Mouse (Mus musculus): ENCODE measurements around the gene Chchd10. TPM values are rescaled to one million over a fixed set of nuclear protein-coding genes. Genes with fewer than 3 reads are reported as not detected.

Gene Chchd10
- polyA plus RNA-seq, 1 experiment from 2014 or later: 9.3 TPM

DNA sequence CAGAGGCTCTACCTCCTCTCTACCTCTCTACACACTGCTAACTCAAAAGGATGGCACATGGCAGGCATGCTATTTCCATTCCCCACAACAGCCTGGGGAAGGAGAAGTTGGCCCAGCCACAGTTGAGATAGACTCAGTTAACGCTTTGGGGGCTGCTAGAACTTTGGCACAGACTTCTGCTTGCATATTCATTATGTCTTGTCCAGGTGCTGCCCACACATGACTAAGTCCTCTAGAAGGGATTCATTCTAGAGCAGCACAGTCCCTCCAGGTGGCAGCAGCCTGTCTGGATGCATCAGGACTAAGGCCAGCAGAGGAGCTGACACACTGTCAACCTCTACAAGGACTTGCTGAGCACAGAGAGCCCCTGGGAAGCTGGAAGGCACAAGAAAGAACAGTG, 36.7 kb upstream of the Chchd10 start:
- peaks cover 2% of the 10 kb centered on the region; the same call in 1 of the 2 replicates for H3K4me1 ChIP-seq (replicated peaks; ENCODE audit: control insufficient read depth, insufficient read depth, low read length)
- H3K4me3 ChIP-seq (ENCODE audit: low read depth, low read length): no peak overlapping the region
- H3K9me3 ChIP-seq (ENCODE audit: control insufficient read depth, low read length): no peaks in the 10 kb centered on the region
- ATAC-seq (ENCODE audit: low FRiP score) (no peak), DNase-seq (ENCODE audit: low spot score) (no peak)
- peaks cover 10% of the 10 kb centered on the region for H3K36me3 ChIP-seq (ENCODE audit: control insufficient read depth, insufficient read depth, low read length)
- no peaks in the 10 kb centered on the region for H3K27me3 ChIP-seq (ENCODE audit: control insufficient read depth, insufficient read depth, low read length)
- H3K27ac ChIP-seq (ENCODE audit: low read depth, low read length): no peak overlapping the region
- WGBS: 95% methylated on average over 1 of the region's 1 CpGs
- H3K4me2 ChIP-seq (replicated peaks; ENCODE audit: low read depth, low read length): no peak overlapping the region
- H3K9ac ChIP-seq (ENCODE audit: low read depth, low read length): no peak overlapping the region

DNA sequence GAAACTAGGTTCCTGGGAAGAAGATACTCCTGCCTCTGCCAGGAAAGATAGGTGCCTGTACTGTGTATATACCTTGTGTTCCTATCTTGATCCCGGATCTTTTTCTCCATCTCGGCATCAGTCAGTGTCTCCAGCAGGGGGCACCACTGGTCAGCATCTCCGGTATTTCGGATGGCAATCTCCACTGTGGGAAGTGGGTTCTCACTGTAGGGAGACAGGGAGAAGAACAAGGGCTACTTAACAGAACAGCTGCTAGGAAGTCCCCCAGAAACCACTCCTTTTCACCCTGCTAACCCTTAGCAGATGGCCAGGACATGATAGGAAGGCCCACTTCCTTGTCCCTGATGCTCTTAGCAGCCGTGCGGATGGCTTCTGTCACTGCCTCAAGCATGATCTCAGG, 35.6 kb upstream of the Chchd10 start:
- Histone ChIP-seq H3K4me2 (replicated peaks; ENCODE audit: low read depth, low read length) (no peak overlapping the region), H3K4me3 (ENCODE audit: low read depth, low read length) (no peak overlapping the region), H3K4me1 (replicated peaks; ENCODE audit: control insufficient read depth, insufficient read depth, low read length) (peaks cover 2% of the 10 kb centered on the region; the same call in 1 of the 2 replicates), H3K9me3 (ENCODE audit: control insufficient read depth, low read length) (no peaks in the 10 kb centered on the region), H3K27ac (ENCODE audit: low read depth, low read length) (no peak overlapping the region), H3K27me3 (ENCODE audit: control insufficient read depth, insufficient read depth, low read length) (no peaks in the 10 kb centered on the region), H3K36me3 (ENCODE audit: control insufficient read depth, insufficient read depth, low read length) (peaks cover 14% of the 10 kb centered on the region), H3K9ac (ENCODE audit: low read depth, low read length) (no peak overlapping the region)
- DNase-seq (ENCODE audit: low spot score): peak; percentile 85
- no peak for ATAC-seq (ENCODE audit: low FRiP score)
- 44% methylated on average over 6 of the region's 6 CpGs for WGBS

DNA sequence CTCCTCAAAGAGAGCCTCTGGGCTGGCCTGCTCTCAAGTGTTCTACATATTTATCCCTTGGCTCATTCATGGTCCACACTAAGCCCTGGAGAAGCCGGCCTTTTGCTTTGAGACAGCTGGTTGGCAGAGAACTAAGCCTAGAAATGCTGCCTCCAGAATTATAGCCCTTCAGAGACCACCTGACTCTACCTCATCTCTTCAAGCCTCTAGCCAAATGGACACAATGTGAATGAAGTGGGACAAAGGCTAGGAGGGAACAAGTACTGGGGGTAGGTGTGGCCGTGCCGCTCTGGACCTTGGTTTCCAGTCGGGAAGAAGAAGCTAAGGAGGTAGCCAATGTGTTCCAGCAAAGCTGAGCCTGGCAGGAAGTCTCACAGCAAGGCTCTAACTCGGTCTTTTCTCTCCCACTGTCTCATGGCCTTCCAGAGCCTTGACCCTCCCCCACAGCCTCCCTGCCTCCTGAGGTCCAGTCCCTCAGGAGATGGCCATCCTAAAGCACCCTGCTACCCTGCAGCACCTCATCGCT, 34.8 kb upstream of the Chchd10 start:
- Histone ChIP-seq H3K36me3 (ENCODE audit: control insufficient read depth, insufficient read depth, low read length) (peaks cover 20% of the 10 kb centered on the region), H3K4me3 (ENCODE audit: low read depth, low read length) (no peak overlapping the region), H3K27me3 (ENCODE audit: control insufficient read depth, insufficient read depth, low read length) (no peaks in the 10 kb centered on the region), H3K27ac (ENCODE audit: low read depth, low read length) (no peak overlapping the region), H3K4me1 (replicated peaks; ENCODE audit: control insufficient read depth, insufficient read depth, low read length) (peaks cover 2% of the 10 kb centered on the region; the same call in 1 of the 2 replicates), H3K4me2 (replicated peaks; ENCODE audit: low read depth, low read length) (no peak overlapping the region), H3K9ac (ENCODE audit: low read depth, low read length) (no peak overlapping the region), H3K9me3 (ENCODE audit: control insufficient read depth, low read length) (no peaks in the 10 kb centered on the region)
- ATAC-seq (ENCODE audit: low FRiP score) (no peak), DNase-seq (ENCODE audit: low spot score) (no peak)
- 81% methylated on average over 6 of the region's 6 CpGs for WGBS

DNA sequence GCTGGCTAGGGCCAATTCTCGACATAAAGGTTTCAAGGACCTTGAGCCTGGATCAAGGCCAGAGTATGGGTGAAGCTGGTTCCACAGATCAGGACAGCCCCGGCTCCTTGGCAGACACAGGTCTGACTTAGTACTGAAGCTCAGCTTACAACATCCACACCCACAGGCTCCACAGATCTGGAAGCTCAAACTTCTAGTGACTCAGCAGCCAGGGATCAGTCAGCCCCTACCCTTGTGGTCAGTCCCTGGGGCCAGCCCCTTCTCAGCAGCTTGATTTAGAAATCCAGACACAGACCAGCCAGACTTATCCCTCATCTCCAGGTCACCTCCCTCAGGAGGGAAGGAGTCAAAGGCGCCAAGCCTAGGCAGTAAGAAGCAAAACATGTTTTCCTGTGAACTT, 34.1 kb upstream of the Chchd10 start:
- H3K27ac ChIP-seq (ENCODE audit: low read depth, low read length): no peak overlapping the region
- no peak overlapping the region for H3K9ac ChIP-seq (ENCODE audit: low read depth, low read length)
- no peaks in the 10 kb centered on the region for H3K27me3 ChIP-seq (ENCODE audit: control insufficient read depth, insufficient read depth, low read length)
- ATAC-seq (ENCODE audit: low FRiP score) (no peak), DNase-seq (ENCODE audit: low spot score) (no peak)
- peaks cover under 1% of the 10 kb centered on the region; the same call in 1 of the 2 replicates for H3K4me1 ChIP-seq (replicated peaks; ENCODE audit: control insufficient read depth, insufficient read depth, low read length)
- no peak overlapping the region for H3K4me2 ChIP-seq (replicated peaks; ENCODE audit: low read depth, low read length)
- H3K36me3 ChIP-seq (ENCODE audit: control insufficient read depth, insufficient read depth, low read length): peaks cover 22% of the 10 kb centered on the region
- H3K9me3 ChIP-seq (ENCODE audit: control insufficient read depth, low read length): no peaks in the 10 kb centered on the region
- H3K4me3 ChIP-seq (ENCODE audit: low read depth, low read length): no peak overlapping the region
- 76% methylated on average over 3 of the region's 3 CpGs for WGBS

DNA sequence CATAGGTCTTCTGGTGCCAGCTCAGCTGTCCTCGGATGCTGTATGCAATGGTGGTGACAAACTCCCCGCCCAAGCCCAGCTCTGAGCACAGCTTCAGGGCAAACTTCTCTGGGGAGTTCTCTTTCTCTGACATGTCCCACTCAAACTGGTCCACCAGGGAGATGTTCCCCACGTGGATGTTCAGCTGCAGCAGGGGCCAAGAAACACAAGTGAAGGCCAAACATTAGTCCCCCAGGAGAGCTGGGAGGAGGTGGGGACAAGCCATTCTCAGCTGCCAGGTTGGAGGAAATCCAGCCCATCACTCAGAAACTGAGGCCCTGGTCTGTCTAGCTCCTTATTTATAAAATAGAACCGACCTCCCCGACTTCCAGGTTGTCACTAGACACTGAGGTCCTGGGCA, 28.5 kb upstream of the Chchd10 start:
- ATAC-seq (ENCODE audit: low FRiP score): no peak
- Histone ChIP-seq H3K4me3 (ENCODE audit: low read depth, low read length) (no peak overlapping the region), H3K27me3 (ENCODE audit: control insufficient read depth, insufficient read depth, low read length) (no peaks in the 10 kb centered on the region), H3K36me3 (ENCODE audit: control insufficient read depth, insufficient read depth, low read length) (peaks cover 32% of the 10 kb centered on the region), H3K27ac (ENCODE audit: low read depth, low read length) (no peak overlapping the region), H3K9ac (ENCODE audit: low read depth, low read length) (no peak overlapping the region), H3K9me3 (ENCODE audit: control insufficient read depth, low read length) (no peaks in the 10 kb centered on the region), H3K4me1 (replicated peaks; ENCODE audit: control insufficient read depth, insufficient read depth, low read length) (no peaks in the 10 kb centered on the region), H3K4me2 (replicated peaks; ENCODE audit: low read depth, low read length) (no peak overlapping the region)
- WGBS: 90% methylated on average over 5 of the region's 5 CpGs
- no peak for DNase-seq (ENCODE audit: low spot score)

DNA sequence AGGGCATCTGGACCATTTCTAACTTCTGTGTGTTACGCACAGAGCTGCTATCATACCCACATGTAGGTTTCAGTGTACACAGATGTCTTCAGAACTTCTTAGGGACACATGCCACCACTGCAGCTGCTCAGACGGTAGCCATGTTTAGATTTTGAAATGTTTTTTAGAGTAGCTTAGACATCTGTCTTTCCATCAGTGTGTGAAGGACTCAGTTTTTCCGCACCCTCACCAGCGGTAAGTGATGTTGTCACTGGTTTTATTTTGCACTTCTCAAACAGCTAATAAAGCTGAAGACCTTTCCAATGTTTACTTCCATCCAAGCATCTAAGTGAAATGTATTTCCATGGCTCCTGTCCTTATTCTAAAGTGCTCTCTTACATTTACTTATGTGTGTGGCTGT, 26.0 kb upstream of the Chchd10 start:
- H3K4me3 ChIP-seq (ENCODE audit: low read depth, low read length): no peak overlapping the region
- ATAC-seq (ENCODE audit: low FRiP score): no peak
- peaks cover 34% of the 10 kb centered on the region for H3K36me3 ChIP-seq (ENCODE audit: control insufficient read depth, insufficient read depth, low read length)
- H3K9me3 ChIP-seq (ENCODE audit: control insufficient read depth, low read length): no peaks in the 10 kb centered on the region
- H3K4me1 ChIP-seq (replicated peaks; ENCODE audit: control insufficient read depth, insufficient read depth, low read length): no peaks in the 10 kb centered on the region
- no peak overlapping the region for H3K9ac ChIP-seq (ENCODE audit: low read depth, low read length)
- no peak overlapping the region for H3K27ac ChIP-seq (ENCODE audit: low read depth, low read length)
- 95% methylated on average over 4 of the region's 4 CpGs for WGBS
- no peak overlapping the region for H3K4me2 ChIP-seq (replicated peaks; ENCODE audit: low read depth, low read length)
- H3K27me3 ChIP-seq (ENCODE audit: control insufficient read depth, insufficient read depth, low read length): no peaks in the 10 kb centered on the region
- DNase-seq (ENCODE audit: low spot score): no peak

DNA sequence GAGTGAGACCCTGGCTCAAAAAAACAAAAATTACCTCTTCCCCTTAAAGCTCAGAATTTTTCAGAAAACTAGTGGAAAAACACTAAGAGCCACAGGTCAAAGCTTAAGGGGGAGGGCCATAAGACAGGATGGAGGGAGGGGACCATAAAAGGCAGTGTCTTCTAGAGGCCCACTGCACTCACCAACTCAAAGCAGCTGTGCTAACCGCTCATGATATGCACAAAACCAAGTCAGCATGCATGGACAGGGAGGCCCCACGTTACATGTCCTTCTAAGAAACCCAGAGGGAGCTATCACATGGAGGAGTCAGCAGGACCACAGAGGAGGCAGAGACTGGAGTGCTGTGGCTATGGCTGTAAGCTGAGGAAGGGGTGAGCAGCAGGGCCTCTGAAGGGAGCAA, 22.2 kb upstream of the Chchd10 start:
- no peak for ATAC-seq (ENCODE audit: low FRiP score)
- Histone ChIP-seq H3K9me3 (ENCODE audit: control insufficient read depth, low read length) (no peaks in the 10 kb centered on the region), H3K36me3 (ENCODE audit: control insufficient read depth, insufficient read depth, low read length) (peaks cover 17% of the 10 kb centered on the region), H3K27me3 (ENCODE audit: control insufficient read depth, insufficient read depth, low read length) (no peaks in the 10 kb centered on the region), H3K4me3 (ENCODE audit: low read depth, low read length) (no peak overlapping the region), H3K27ac (ENCODE audit: low read depth, low read length) (no peak overlapping the region), H3K4me2 (replicated peaks; ENCODE audit: low read depth, low read length) (no peak overlapping the region), H3K9ac (ENCODE audit: low read depth, low read length) (no peak overlapping the region), H3K4me1 (replicated peaks; ENCODE audit: control insufficient read depth, insufficient read depth, low read length) (no peaks in the 10 kb centered on the region)
- WGBS: 92% methylated on average over 2 of the region's 2 CpGs
- no peak for DNase-seq (ENCODE audit: low spot score)

DNA sequence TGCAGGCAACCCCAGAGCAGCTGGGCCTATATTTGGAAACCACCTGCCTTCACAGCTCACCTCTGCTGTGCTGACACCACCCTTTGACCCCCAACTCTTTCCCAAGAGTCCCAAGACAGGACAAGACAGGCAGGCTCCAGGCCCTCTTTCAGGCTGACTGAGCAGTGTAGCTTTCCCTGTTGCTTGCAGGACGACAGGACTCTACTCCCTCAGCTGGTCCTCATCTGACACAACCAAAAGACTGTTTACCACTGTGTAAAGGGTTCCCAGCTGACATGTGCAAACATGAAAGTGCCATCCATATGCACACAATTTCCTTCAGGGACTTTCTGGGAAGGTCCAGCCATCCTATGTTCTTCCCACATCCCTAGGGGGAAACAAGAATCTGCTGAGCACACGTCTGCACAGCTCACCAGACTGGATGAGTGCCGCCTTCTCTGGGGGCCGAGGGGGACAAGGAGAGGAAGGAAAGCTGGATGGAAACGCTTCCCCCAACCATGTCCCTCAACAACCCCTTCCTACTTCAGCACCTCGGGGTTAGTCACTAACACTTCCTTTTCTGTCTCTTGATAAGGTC, 19.8 kb upstream of the Chchd10 start:
- no peaks in the 10 kb centered on the region for H3K27me3 ChIP-seq (ENCODE audit: control insufficient read depth, insufficient read depth, low read length)
- DNase-seq (ENCODE audit: low spot score): no peak
- no peak overlapping the region for H3K27ac ChIP-seq (ENCODE audit: low read depth, low read length)
- H3K36me3 ChIP-seq (ENCODE audit: control insufficient read depth, insufficient read depth, low read length): peaks cover 5% of the 10 kb centered on the region; the same call in 1 of the 2 replicates
- H3K9me3 ChIP-seq (ENCODE audit: control insufficient read depth, low read length): no peaks in the 10 kb centered on the region
- no peak overlapping the region for H3K9ac ChIP-seq (ENCODE audit: low read depth, low read length)
- WGBS: 76% methylated on average over 6 of the region's 6 CpGs
- ATAC-seq (ENCODE audit: low FRiP score): no peak
- H3K4me2 ChIP-seq (replicated peaks; ENCODE audit: low read depth, low read length): no peak overlapping the region
- H3K4me1 ChIP-seq (replicated peaks; ENCODE audit: control insufficient read depth, insufficient read depth, low read length): no peaks in the 10 kb centered on the region
- no peak overlapping the region for H3K4me3 ChIP-seq (ENCODE audit: low read depth, low read length)

DNA sequence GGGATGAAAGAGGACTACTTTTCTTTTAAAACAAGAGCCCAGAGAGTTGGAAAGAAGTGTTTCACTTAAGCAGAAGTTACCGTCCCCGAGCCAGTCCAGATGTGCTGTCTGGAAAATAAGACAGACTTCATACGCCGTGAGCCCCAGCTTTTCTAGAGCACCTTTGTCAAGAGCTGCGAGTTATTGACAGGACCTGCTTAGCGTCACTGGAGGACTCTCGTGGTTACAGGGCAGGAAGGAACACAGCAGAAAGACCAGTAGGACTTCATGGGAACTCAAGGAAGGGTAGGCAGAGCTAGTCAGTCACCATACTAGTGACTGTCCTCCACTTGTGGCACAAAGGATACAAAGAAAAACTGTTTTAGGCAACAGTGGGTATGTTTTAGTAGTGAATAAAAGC, 17.4 kb upstream of the Chchd10 start:
- Histone ChIP-seq H3K36me3 (ENCODE audit: control insufficient read depth, insufficient read depth, low read length) (peaks cover 5% of the 10 kb centered on the region; the same call in 1 of the 2 replicates), H3K27me3 (ENCODE audit: control insufficient read depth, insufficient read depth, low read length) (no peaks in the 10 kb centered on the region), H3K9ac (ENCODE audit: low read depth, low read length) (no peak overlapping the region), H3K4me1 (replicated peaks; ENCODE audit: control insufficient read depth, insufficient read depth, low read length) (no peaks in the 10 kb centered on the region), H3K27ac (ENCODE audit: low read depth, low read length) (no peak overlapping the region), H3K4me2 (replicated peaks; ENCODE audit: low read depth, low read length) (no peak overlapping the region), H3K9me3 (ENCODE audit: control insufficient read depth, low read length) (no peaks in the 10 kb centered on the region), H3K4me3 (ENCODE audit: low read depth, low read length) (no peak overlapping the region)
- 88% methylated on average over 7 of the region's 7 CpGs for WGBS
- DNase-seq (ENCODE audit: low spot score): no peak
- ATAC-seq (ENCODE audit: low FRiP score): no peak

Data from hindbrain, embryonic 11.5 days (tissue).